ENCODE assay signal across 9 mouse cellular contexts in genomic region chr4:43969373-43969772, GRCm38 (mm10). TPM values are rescaled to one million over a fixed set of nuclear protein-coding genes. Genes with fewer than 3 reads are reported as not detected.
DNase-seq lines count a peak whose midpoint lies in the region; ATAC-seq lines count a peak whose summit lies in the region.
"Had no signal": no experiment of that assay in that cellular context is flagged by ENCODE, and none has a peak within 500 bp of the region (broad histone marks: within the 10 kb centered on the region; RNA-seq: fewer than 3 reads in every experiment).

No protein-coding gene starts in this region.

- H3K9ac ChIP-seq in midbrain, embryonic 15.5 days, result no peak overlapping the region
- 0 out of 2 replicates have a peak overlapping the region, but pooled peaks have one; percentile 39 for H3K9ac ChIP-seq in stomach, embryonic 16.5 days (ENCODE audit: low read length)

- no peaks in the 10 kb centered on the region for H3K9me3 ChIP-seq in midbrain, embryonic 10.5 days (replicated peaks)
- no peaks in the 10 kb centered on the region for H3K9me3 ChIP-seq in midbrain, embryonic 15.5 days
- H3K9me3 ChIP-seq in stomach, embryonic 16.5 days (replicated peaks; ENCODE audit: control insufficient read depth, low read length), result no peaks in the 10 kb centered on the region

- H3K4me1 ChIP-seq in midbrain, embryonic 10.5 days, result peaks cover 69% of the 10 kb centered on the region
- H3K4me1 ChIP-seq in midbrain, embryonic 15.5 days, result peaks cover 22% of the 10 kb centered on the region
- H3K4me1 ChIP-seq in stomach, embryonic 16.5 days (ENCODE audit: control insufficient read depth, insufficient read depth, low read length), result peaks cover 57% of the 10 kb centered on the region

- DNase-seq in frontal cortex, postnatal 14 days (ENCODE audit: low spot score in 2 of 2), result no peak
- DNase-seq in midbrain, embryonic 10.5 days (ENCODE audit: low spot score), result peak; percentile 51
- peak; percentile 16 for DNase-seq in forelimb bud, embryonic 11.5 days (ENCODE audit: low read depth, low spot score)
- no peak for DNase-seq in urinary bladder, postnatal 25 days (ENCODE audit: low spot score)

- H3K27ac ChIP-seq in midbrain, embryonic 10.5 days (replicated peaks), result peak overlapping the region; percentile 69
- H3K27ac ChIP-seq in midbrain, embryonic 15.5 days, result no peak overlapping the region
- peak overlapping the region; percentile 60; the same call in 1 of the 2 replicates for H3K27ac ChIP-seq in stomach, embryonic 16.5 days (ENCODE audit: low read length)

- 10% methylated on average over 4 of the region's 4 CpGs for whole genome bisulfite sequencing in midbrain, embryonic 10.5 days
- 24% methylated on average over 4 of the region's 4 CpGs for WGBS in midbrain, embryonic 15.5 days
- 27% methylated on average over 4 of the region's 4 CpGs for WGBS in stomach, embryonic 16.5 days

- ATAC-seq in frontal cortex, adult (ENCODE audit: low TSS enrichment), result peak; percentile 50; the same call in 1 of the 2 replicates
- ATAC-seq in midbrain, embryonic 15.5 days (replicated peaks), result no peak
- ATAC-seq in stomach, embryonic 16.5 days (ENCODE audit: insufficient read depth, low FRiP score), result no peak
- no peak for ATAC-seq in megakaryocyte-erythroid progenitor cell, adult 5-6 weeks (replicated peaks; ENCODE audit: low FRiP score, low TSS enrichment, poor library complexity, severe bottlenecking)

- no peaks in the 10 kb centered on the region for H3K36me3 ChIP-seq in midbrain, embryonic 10.5 days
- no peaks in the 10 kb centered on the region for H3K36me3 ChIP-seq in midbrain, embryonic 15.5 days (replicated peaks)
- H3K36me3 ChIP-seq in stomach, embryonic 16.5 days (ENCODE audit: control insufficient read depth, insufficient read depth, low read length), result no peaks in the 10 kb centered on the region

- H3K27me3 ChIP-seq in midbrain, embryonic 10.5 days (ENCODE audit: low read depth, poor library complexity, severe bottlenecking), result peaks cover 89% of the 10 kb centered on the region
- no peaks in the 10 kb centered on the region for H3K27me3 ChIP-seq in midbrain, embryonic 15.5 days (replicated peaks)
- no peaks in the 10 kb centered on the region for H3K27me3 ChIP-seq in stomach, embryonic 16.5 days (ENCODE audit: control insufficient read depth, insufficient read depth, low read length)

- H3K4me2 ChIP-seq in midbrain, embryonic 15.5 days, result no peak overlapping the region
- no peak overlapping the region for H3K4me2 ChIP-seq in stomach, embryonic 16.5 days (ENCODE audit: low read depth, low read length)

- no peak overlapping the region for H3K4me3 ChIP-seq in midbrain, embryonic 10.5 days
- no peak overlapping the region for H3K4me3 ChIP-seq in midbrain, embryonic 15.5 days
- H3K4me3 ChIP-seq in stomach, embryonic 16.5 days (replicated peaks; ENCODE audit: low read length), result no peak overlapping the region

RNA-seq across cellular contexts. Expression of gene Glipr2, which starts 12.2 kb away (rescaled TPM):
- 69.2 and 82.3 TPM in 2 replicates for polyA plus RNA-seq in midbrain, embryonic 10.5 days (2016; fragmentation: Nextera tagmentation; extraction: Ambion mirVana)
- 28.6 and 29.2 TPM in 2 replicates for polyA plus RNA-seq in midbrain, embryonic 15.5 days (2015; fragmentation: Nextera tagmentation; extraction: Ambion mirVana)
- polyA plus RNA-seq in stomach, embryonic 16.5 days (2015; fragmentation: Nextera tagmentation; extraction: Ambion mirVana), result 105 and 120 TPM in 2 replicates
- total RNA-seq in megakaryocyte-erythroid progenitor cell, adult 5-6 weeks (2014; fragmentation: Nextera tagmentation), result 10.9 and 12.6 TPM in 2 replicates
- total RNA-seq in megakaryocyte-erythroid progenitor cell, adult 5-6 weeks (2017), result 12.2 and 13.9 TPM in 2 replicates

RNA-seq across cellular contexts. Expression of gene Ccin, which starts 13.9 kb away (rescaled TPM):
- not detected in 2 replicates for polyA plus RNA-seq in midbrain, embryonic 10.5 days (2016; fragmentation: Nextera tagmentation; extraction: Ambion mirVana)
- polyA plus RNA-seq in midbrain, embryonic 15.5 days (2015; fragmentation: Nextera tagmentation; extraction: Ambion mirVana), result not detected in 2 replicates
- polyA plus RNA-seq in stomach, embryonic 16.5 days (2015; fragmentation: Nextera tagmentation; extraction: Ambion mirVana), result not detected in 2 replicates
- not detected in 2 replicates for total RNA-seq in megakaryocyte-erythroid progenitor cell, adult 5-6 weeks (2014; fragmentation: Nextera tagmentation)
- total RNA-seq in megakaryocyte-erythroid progenitor cell, adult 5-6 weeks (2017), result not detected in 2 replicates
- total RNA-seq: layer of hippocampus, postnatal 36 days had no signal

RNA-seq across cellular contexts. Expression of gene Clta, which starts 34.9 kb away (rescaled TPM):
- polyA plus RNA-seq in midbrain, embryonic 10.5 days (2016; fragmentation: Nextera tagmentation; extraction: Ambion mirVana), result 187 and 190 TPM in 2 replicates
- polyA plus RNA-seq in midbrain, embryonic 15.5 days (2015; fragmentation: Nextera tagmentation; extraction: Ambion mirVana), result 331 and 334 TPM in 2 replicates
- polyA plus RNA-seq in stomach, embryonic 16.5 days (2015; fragmentation: Nextera tagmentation; extraction: Ambion mirVana), result 183 and 186 TPM in 2 replicates
- total RNA-seq in megakaryocyte-erythroid progenitor cell, adult 5-6 weeks (2014; fragmentation: Nextera tagmentation), result 198 and 217 TPM in 2 replicates
- 368 and 393 TPM in 2 replicates for total RNA-seq in megakaryocyte-erythroid progenitor cell, adult 5-6 weeks (2017)

Comparison
In these comparisons a context has a peak if more than half of its experiments do, and no peak if none do; other contexts are left out.
1. DNase-seq: peak in midbrain, embryonic 10.5 days (single experiment) and forelimb bud, embryonic 11.5 days (single experiment); none in frontal cortex, postnatal 14 days (0 of 2) and urinary bladder, postnatal 25 days (single experiment).